Mouse (Mus musculus): ENCODE measurements around the gene Orc4. TPM values are rescaled to one million over a fixed set of nuclear protein-coding genes. Genes with fewer than 3 reads are reported as not detected.

Gene Orc4
- polyA plus RNA-seq (2014; fragmentation: Nextera tagmentation; extraction: Ambion mirVana): 136 and 154 TPM in 2 replicates

- H3K27ac ChIP-seq (ENCODE audit: low read depth, low read length): peak within 1 kb of the TSS; percentile 85
- no peak for DNase-seq (ENCODE audit: low spot score)
- no peak for ATAC-seq (replicated peaks; ENCODE audit: low FRiP score)
- H3K4me1 ChIP-seq (replicated peaks; ENCODE audit: control insufficient read depth, insufficient read depth, low read length): peaks cover 3% of the 10 kb centered on the region; the same call in 1 of the 2 replicates
- 0% methylated on average over 2 of the region's 2 CpGs for WGBS
- no peaks in the 10 kb centered on the region for H3K9me3 ChIP-seq (ENCODE audit: control insufficient read depth, low read length)
- no peaks in the 10 kb centered on the region for H3K36me3 ChIP-seq (ENCODE audit: control insufficient read depth, insufficient read depth, low read length)
- peak within 1 kb of the TSS; percentile 66 for H3K4me2 ChIP-seq (ENCODE audit: low read depth, low read length, severe bottlenecking)
- H3K27me3 ChIP-seq (ENCODE audit: control insufficient read depth, insufficient read depth, low read length): no peaks in the 10 kb centered on the region
- peak within 1 kb of the TSS; percentile 85 for H3K4me3 ChIP-seq (ENCODE audit: low read depth, low read length)
- H3K9ac ChIP-seq (ENCODE audit: low read length): peak within 1 kb of the TSS; percentile 76
These were observed at the start of gene Orc4 for GRCm38 (mm10) chr2:48950252-48950315. TSS of gene Orc4 (minus strand) at chr2:48950277.

- H3K27ac ChIP-seq (ENCODE audit: low read depth, low read length): no peak overlapping the region
- 93% methylated on average over 3 of the region's 3 CpGs for WGBS
- H3K9ac ChIP-seq (ENCODE audit: low read length): no peak overlapping the region
- no peak overlapping the region for H3K4me2 ChIP-seq (ENCODE audit: low read depth, low read length, severe bottlenecking)
- H3K4me3 ChIP-seq (ENCODE audit: low read depth, low read length): no peak overlapping the region
- ATAC-seq (replicated peaks; ENCODE audit: low FRiP score): no peak
- H3K36me3 ChIP-seq (ENCODE audit: control insufficient read depth, insufficient read depth, low read length): no peaks in the 10 kb centered on the region
- H3K27me3 ChIP-seq (ENCODE audit: control insufficient read depth, insufficient read depth, low read length): no peaks in the 10 kb centered on the region
- H3K9me3 ChIP-seq (ENCODE audit: control insufficient read depth, low read length): no peaks in the 10 kb centered on the region
- H3K4me1 ChIP-seq (replicated peaks; ENCODE audit: control insufficient read depth, insufficient read depth, low read length): no peaks in the 10 kb centered on the region
- no peak for DNase-seq (ENCODE audit: low spot score)
These were observed 40.2 kb upstream of the Orc4 start for GRCm38 (mm10) chr2:48990322-48990721.

GRCm38 (mm10) chr2:48978920-48979319, 28.8 kb upstream of the Orc4 start:
- DNase-seq (ENCODE audit: low spot score) (no peak), ATAC-seq (replicated peaks; ENCODE audit: low FRiP score) (no peak)
- Histone ChIP-seq H3K4me2 (ENCODE audit: low read depth, low read length, severe bottlenecking) (no peak overlapping the region), H3K9me3 (ENCODE audit: control insufficient read depth, low read length) (no peaks in the 10 kb centered on the region), H3K9ac (ENCODE audit: low read length) (no peak overlapping the region), H3K4me1 (replicated peaks; ENCODE audit: control insufficient read depth, insufficient read depth, low read length) (no peaks in the 10 kb centered on the region), H3K27ac (ENCODE audit: low read depth, low read length) (no peak overlapping the region), H3K36me3 (ENCODE audit: control insufficient read depth, insufficient read depth, low read length) (no peaks in the 10 kb centered on the region), H3K4me3 (ENCODE audit: low read depth, low read length) (no peak overlapping the region), H3K27me3 (ENCODE audit: control insufficient read depth, insufficient read depth, low read length) (no peaks in the 10 kb centered on the region)
- 86% methylated on average over 3 of the region's 3 CpGs for WGBS

DNA sequence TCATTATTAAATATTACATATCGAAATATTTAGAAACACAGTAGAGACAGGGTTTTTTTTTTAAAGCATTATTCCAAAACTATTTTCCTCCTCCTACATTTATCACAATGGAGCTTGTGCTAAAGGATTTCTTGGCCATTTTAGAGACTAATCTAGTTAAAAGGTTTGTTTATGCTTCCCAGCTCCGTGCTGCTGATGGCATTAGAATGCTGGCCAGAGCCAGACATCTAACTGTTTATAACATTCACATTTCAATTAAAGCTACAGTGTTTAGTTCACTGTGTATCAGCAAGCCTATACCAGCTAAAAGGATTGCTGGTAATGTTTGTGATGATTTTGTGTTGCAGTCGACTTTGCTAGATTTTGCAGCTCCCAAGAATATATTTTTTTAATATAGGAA, 6.5 kb upstream of the Orc4 start:
- H3K36me3 ChIP-seq (ENCODE audit: control insufficient read depth, insufficient read depth, low read length): no peaks in the 10 kb centered on the region
- H3K27ac ChIP-seq (ENCODE audit: low read depth, low read length): no peak overlapping the region
- H3K9ac ChIP-seq (ENCODE audit: low read length): no peak overlapping the region
- ATAC-seq (replicated peaks; ENCODE audit: low FRiP score) (no peak), DNase-seq (ENCODE audit: low spot score) (no peak)
- no peaks in the 10 kb centered on the region for H3K4me1 ChIP-seq (replicated peaks; ENCODE audit: control insufficient read depth, insufficient read depth, low read length)
- H3K4me2 ChIP-seq (ENCODE audit: low read depth, low read length, severe bottlenecking): no peak overlapping the region
- WGBS: 84% methylated on average over 3 of the region's 3 CpGs
- H3K27me3 ChIP-seq (ENCODE audit: control insufficient read depth, insufficient read depth, low read length): no peaks in the 10 kb centered on the region
- no peak overlapping the region for H3K4me3 ChIP-seq (ENCODE audit: low read depth, low read length)
- H3K9me3 ChIP-seq (ENCODE audit: control insufficient read depth, low read length): no peaks in the 10 kb centered on the region

DNA sequence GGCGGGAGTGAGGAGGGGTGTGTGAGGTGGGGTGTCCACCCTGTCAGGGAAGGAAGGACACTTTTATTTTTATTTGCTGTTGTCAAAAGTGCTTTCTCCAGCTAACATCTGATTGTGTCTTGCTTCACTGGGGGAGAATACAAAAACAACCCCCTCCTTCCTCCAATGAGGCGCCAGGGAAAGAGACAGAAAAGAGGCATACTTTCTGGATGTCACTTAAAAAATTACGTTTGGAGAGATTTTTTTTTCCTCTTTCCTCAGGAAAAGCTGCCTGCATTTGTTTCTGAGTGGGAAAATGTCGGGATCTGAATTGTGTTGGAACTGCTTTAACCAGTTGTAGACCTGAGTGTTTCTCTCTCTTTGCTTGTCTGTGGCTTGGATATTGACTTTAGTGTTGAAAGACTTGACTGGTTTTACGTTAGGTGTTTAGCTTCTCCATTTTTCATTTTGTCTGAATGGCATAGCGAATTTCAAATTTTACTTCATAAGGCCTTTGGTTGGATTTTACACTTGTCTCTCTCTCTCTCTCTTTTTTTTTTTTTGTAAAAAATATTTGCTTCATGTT, 321 bp upstream of the Orc4 start:
- H3K4me1 ChIP-seq (replicated peaks; ENCODE audit: control insufficient read depth, insufficient read depth, low read length): peaks cover 3% of the 10 kb centered on the region; the same call in 1 of the 2 replicates
- no peak for DNase-seq (ENCODE audit: low spot score)

GRCm38 (mm10) chr2:48949743-48950251, 280 bp downstream of the Orc4 start:
- Histone ChIP-seq H3K9ac (ENCODE audit: low read length) (peak overlapping the region; percentile 76), H3K27ac (ENCODE audit: low read depth, low read length) (peak overlapping the region; percentile 85), H3K36me3 (ENCODE audit: control insufficient read depth, insufficient read depth, low read length) (no peaks in the 10 kb centered on the region), H3K9me3 (ENCODE audit: control insufficient read depth, low read length) (no peaks in the 10 kb centered on the region), H3K27me3 (ENCODE audit: control insufficient read depth, insufficient read depth, low read length) (no peaks in the 10 kb centered on the region), H3K4me3 (ENCODE audit: low read depth, low read length) (peak overlapping the region; percentile 85), H3K4me1 (replicated peaks; ENCODE audit: control insufficient read depth, insufficient read depth, low read length) (peaks cover 3% of the 10 kb centered on the region; the same call in 1 of the 2 replicates), H3K4me2 (ENCODE audit: low read depth, low read length, severe bottlenecking) (peak overlapping the region; percentile 66)
- ATAC-seq (replicated peaks; ENCODE audit: low FRiP score) (peak; percentile 73), DNase-seq (ENCODE audit: low spot score) (no peak)
- WGBS: 1% methylated on average over 8 of the region's 9 CpGs

More for the DNA sequence above, 321 bp upstream of the Orc4 start:
- no peak for ATAC-seq (replicated peaks; ENCODE audit: low FRiP score)
- no peaks in the 10 kb centered on the region for H3K9me3 ChIP-seq (ENCODE audit: control insufficient read depth, low read length)
- peak overlapping the region; percentile 66 for H3K4me2 ChIP-seq (ENCODE audit: low read depth, low read length, severe bottlenecking)
- 14% methylated on average over 6 of the region's 6 CpGs for WGBS
- H3K27me3 ChIP-seq (ENCODE audit: control insufficient read depth, insufficient read depth, low read length): no peaks in the 10 kb centered on the region
- H3K36me3 ChIP-seq (ENCODE audit: control insufficient read depth, insufficient read depth, low read length): no peaks in the 10 kb centered on the region
- peak overlapping the region; percentile 76 for H3K9ac ChIP-seq (ENCODE audit: low read length)
- peak overlapping the region; percentile 85; the same call in 1 of the 2 replicates for H3K27ac ChIP-seq (ENCODE audit: low read depth, low read length)
- H3K4me3 ChIP-seq (ENCODE audit: low read depth, low read length): peak overlapping the region; percentile 85

DNA sequence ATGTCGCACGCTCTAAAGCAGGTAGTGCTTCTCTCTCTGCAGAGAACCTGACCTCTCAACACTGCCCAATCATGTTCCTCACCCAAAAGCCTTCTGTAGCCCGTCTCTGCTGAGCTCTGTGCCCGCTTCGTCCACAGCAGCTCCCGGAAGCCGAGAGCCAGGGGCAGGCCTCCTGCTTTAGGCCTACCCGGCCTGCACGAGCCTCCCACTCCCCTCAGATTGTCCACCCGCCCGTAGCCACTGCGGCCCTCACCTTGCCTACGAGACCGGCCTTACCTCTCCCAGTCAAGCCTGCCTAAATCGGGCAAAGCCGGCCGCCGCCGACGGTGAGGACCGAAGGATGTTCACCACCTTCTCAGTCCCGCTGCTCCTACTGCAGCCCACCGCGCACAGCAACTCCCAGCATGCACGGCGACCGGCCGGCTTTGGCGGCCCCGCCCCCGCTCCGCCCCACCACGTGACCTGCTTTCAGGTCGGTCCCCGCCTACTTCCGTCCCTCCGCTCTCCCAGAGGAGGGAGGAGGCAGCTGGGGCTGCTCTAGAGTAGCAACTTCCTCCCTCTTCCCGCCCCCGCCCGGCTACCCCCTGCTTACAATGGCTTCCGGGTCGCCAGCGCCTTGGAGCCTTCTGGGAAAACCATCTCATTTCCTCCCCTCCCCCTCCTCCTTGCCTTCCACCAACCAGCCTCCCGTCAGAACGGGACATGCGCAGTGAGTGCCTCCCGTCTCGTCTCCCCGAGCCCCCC, 1.1 kb downstream of the Orc4 start, which contains the start of gene Mbd5:
Gene Mbd5, plus strand, starts transcription at position 668 of the 744 bp plus-strand sequence.
- Histone ChIP-seq H3K27me3 (ENCODE audit: control insufficient read depth, insufficient read depth, low read length) (no peaks in the 10 kb centered on the region), H3K36me3 (ENCODE audit: control insufficient read depth, insufficient read depth, low read length) (no peaks in the 10 kb centered on the region), H3K4me2 (ENCODE audit: low read depth, low read length, severe bottlenecking) (peak within 1 kb of the TSS; percentile 66), H3K9ac (ENCODE audit: low read length) (peak within 1 kb of the TSS; percentile 87), H3K9me3 (ENCODE audit: control insufficient read depth, low read length) (no peaks in the 10 kb centered on the region), H3K4me1 (replicated peaks; ENCODE audit: control insufficient read depth, insufficient read depth, low read length) (peaks cover 3% of the 10 kb centered on the region; the same call in 1 of the 2 replicates), H3K27ac (ENCODE audit: low read depth, low read length) (peak within 1 kb of the TSS; percentile 85), H3K4me3 (ENCODE audit: low read depth, low read length) (peak within 1 kb of the TSS; percentile 85)
- peak; percentile 100 for ATAC-seq (replicated peaks; ENCODE audit: low FRiP score)
- WGBS: under 1% methylated on average over 46 of the region's 49 CpGs
- peak; percentile 99 for DNase-seq (ENCODE audit: low spot score)

DNA sequence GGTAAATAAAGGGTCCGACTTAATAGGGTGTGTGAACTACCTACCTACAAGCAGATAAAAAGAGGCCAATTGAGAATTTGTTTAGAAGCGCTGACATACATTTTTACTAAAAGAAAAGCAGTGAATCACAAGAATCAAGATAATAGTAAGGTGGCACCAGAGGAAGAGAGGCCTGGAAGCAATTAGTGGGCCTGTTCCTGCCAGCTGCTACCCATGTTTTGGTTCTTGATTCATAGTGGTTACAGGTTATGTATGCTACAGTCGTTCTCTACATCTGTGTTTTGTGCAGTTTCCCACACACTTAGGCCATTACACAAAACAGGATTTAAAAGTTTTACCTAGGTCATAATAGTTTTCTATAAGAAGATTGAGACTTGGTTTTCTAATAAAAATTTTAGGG, 2.3 kb downstream of the Orc4 start:
- ATAC-seq (replicated peaks; ENCODE audit: low FRiP score) (no peak), DNase-seq (ENCODE audit: low spot score) (no peak)
- Histone ChIP-seq H3K27ac (ENCODE audit: low read depth, low read length) (no peak overlapping the region), H3K36me3 (ENCODE audit: control insufficient read depth, insufficient read depth, low read length) (no peaks in the 10 kb centered on the region), H3K9me3 (ENCODE audit: control insufficient read depth, low read length) (no peaks in the 10 kb centered on the region), H3K4me2 (ENCODE audit: low read depth, low read length, severe bottlenecking) (peak overlapping the region; percentile 65; the same call in 1 of the 2 replicates), H3K4me1 (replicated peaks; ENCODE audit: control insufficient read depth, insufficient read depth, low read length) (peaks cover 3% of the 10 kb centered on the region; the same call in 1 of the 2 replicates), H3K9ac (ENCODE audit: low read length) (no peak overlapping the region), H3K4me3 (ENCODE audit: low read depth, low read length) (peak overlapping the region; percentile 85), H3K27me3 (ENCODE audit: control insufficient read depth, insufficient read depth, low read length) (no peaks in the 10 kb centered on the region)
- WGBS: 74% methylated on average over 3 of the region's 3 CpGs

- WGBS: 92% methylated on average over 2 of the region's 2 CpGs
- no peak for DNase-seq (ENCODE audit: low spot score)
- H3K27me3 ChIP-seq (ENCODE audit: control insufficient read depth, insufficient read depth, low read length): no peaks in the 10 kb centered on the region
- H3K4me1 ChIP-seq (replicated peaks; ENCODE audit: control insufficient read depth, insufficient read depth, low read length): no peaks in the 10 kb centered on the region
- H3K27ac ChIP-seq (ENCODE audit: low read depth, low read length): no peak overlapping the region
- H3K4me2 ChIP-seq (ENCODE audit: low read depth, low read length, severe bottlenecking): no peak overlapping the region
- no peak overlapping the region for H3K4me3 ChIP-seq (ENCODE audit: low read depth, low read length)
- H3K36me3 ChIP-seq (ENCODE audit: control insufficient read depth, insufficient read depth, low read length): peaks cover 3% of the 10 kb centered on the region; the same call in 1 of the 2 replicates
- no peak for ATAC-seq (replicated peaks; ENCODE audit: low FRiP score)
- no peak overlapping the region for H3K9ac ChIP-seq (ENCODE audit: low read length)
- no peaks in the 10 kb centered on the region for H3K9me3 ChIP-seq (ENCODE audit: control insufficient read depth, low read length)
These were observed 15.0 kb downstream of the Orc4 start for GRCm38 (mm10) chr2:48935058-48935457.
